Mouse (Mus musculus) liver, adult 2 months (tissue): ENCODE measurements at regions not wholly inside any gene's neighbourhood (a gene's known extent, or its start where the extent isn't known, plus 50 kb on each side); places are given as distances from the start of the nearest gene placed in this dataset.

Source experiments
- CTCF ChIP-seq: fragments of 200-500 bp; IDR thresholded peaks from 2 replicates; pipeline ENCODE4 v1.5.1; 2011; ENCODE audit warnings: low read depth, low read length, control low read depth
- POLR2A ChIP-seq: fragments of 200-500 bp; IDR thresholded peaks from 2 replicates; pipeline ENCODE4 v1.6.1; 2011; ENCODE audit warnings: low read length, control low read depth; ENCODE audit not compliant: insufficient read depth; ENCODE audit errors: extremely low read depth

DNA sequence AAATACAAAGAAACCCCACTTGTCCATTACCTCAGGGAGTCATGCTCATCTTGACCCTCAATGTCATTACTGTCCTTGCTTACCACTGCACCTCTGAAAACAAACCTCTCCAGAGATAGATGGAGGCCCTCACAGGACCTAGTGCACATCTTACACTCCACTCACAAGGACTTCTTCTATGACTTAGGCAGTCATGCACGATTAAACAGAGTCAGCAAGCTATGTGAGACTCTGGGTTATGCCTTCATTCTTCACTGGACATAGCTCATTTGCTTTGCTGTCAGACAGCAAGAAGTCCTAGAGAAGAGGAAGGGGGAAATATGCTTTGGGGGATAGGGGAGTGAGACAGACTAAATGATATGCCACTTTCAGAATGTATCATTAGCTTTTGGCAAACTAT is 59.5 kb upstream of the Sgcd start:
- TF ChIP-seq CTCF (no peak), POLR2A (no peak)
